8 mouse cellular contexts compared by ENCODE assay signal in the genomic region with DNA sequence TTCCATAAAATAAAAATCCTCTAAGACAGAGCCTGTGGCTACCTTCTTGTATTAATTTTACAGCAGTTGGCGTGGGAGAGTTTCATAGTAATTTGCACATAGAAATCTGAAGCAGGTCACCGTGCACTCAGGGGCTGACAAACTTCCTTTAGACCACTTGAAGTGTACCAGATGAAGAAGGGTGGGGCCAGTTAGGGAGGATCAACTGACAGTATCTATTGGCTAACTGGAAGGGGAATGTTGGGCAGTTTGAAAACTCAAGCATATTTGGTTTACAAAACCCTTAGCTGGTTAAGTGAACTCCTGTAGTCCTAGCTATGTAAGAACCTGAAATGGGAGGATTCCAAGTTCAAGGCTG. TPM values are rescaled to one million over a fixed set of nuclear protein-coding genes. Genes with fewer than 3 reads are reported as not detected.
DNase-seq lines count a peak whose midpoint lies in the region; ATAC-seq and TF ChIP-seq lines count a peak whose summit lies in the region.

No protein-coding gene starts in this region.

- WGBS in hindbrain, postnatal 0 days = 64% methylated on average over 2 of the region's 2 CpGs
- 78% methylated on average over 2 of the region's 2 CpGs for WGBS in midbrain, embryonic 10.5 days

- intact Hi-C loops in left cerebral cortex, adult 2 months (cut with DNase I) = no loop called here
- intact Hi-C loops in left cerebral cortex, postnatal 4 days (cut with DNase I) = no loop called here

- H3K27ac ChIP-seq in left cerebral cortex, adult 2 months = peak overlapping the region; percentile 78
- peak overlapping the region; percentile 67 for H3K27ac ChIP-seq in hindbrain, postnatal 0 days
- H3K27ac ChIP-seq in midbrain, embryonic 10.5 days (replicated peaks) = peak overlapping the region; percentile 90

- peak; percentile 28; the same call in 1 of the 2 replicates for ATAC-seq in hindbrain, postnatal 0 days

- peak overlapping the region; percentile 78 for H3K9ac ChIP-seq in hindbrain, postnatal 0 days (replicated peaks; ENCODE audit: low read length)

- DNase-seq in left cerebral cortex, adult 2 months (ENCODE audit: extremely low spot score in 1 of 2, low spot score in 2 of 2) = no peak
- DNase-seq in left cerebral cortex, postnatal 4 days = no peak
- peak; percentile 49 for DNase-seq in c-Kit-positive CD71-positive TER-119-positive erythroid progenitor cells, embryonic 14.5 days (ENCODE audit: low spot score)
- DNase-seq in hindbrain, postnatal 0 days (ENCODE audit: low spot score) = no peak
- no peak for DNase-seq in midbrain, embryonic 10.5 days (ENCODE audit: low spot score)
- DNase-seq in adrenal gland, postnatal 4 days (ENCODE audit: low spot score in 2 of 2) = no peak
- no peak for DNase-seq in embryo, embryonic 11 days
- DNase-seq in T-cell, adult 2 months (ENCODE audit: low spot score) = no peak

- 0 out of 2 replicates have a peak, but pooled peaks cover 3% of the 10 kb centered on the region for H3K4me1 ChIP-seq in hindbrain, postnatal 0 days (ENCODE audit: insufficient read depth, low read length)
- H3K4me1 ChIP-seq in midbrain, embryonic 10.5 days = peaks cover 23% of the 10 kb centered on the region

- peak overlapping the region; percentile 93 for H3K4me2 ChIP-seq in hindbrain, postnatal 0 days (ENCODE audit: low read depth, low read length)

- no peak for TF ChIP-seq CTCF in left cerebral cortex, adult 2 months (IDR thresholded peaks at IDR 0.05)
- no peak for TF ChIP-seq CTCF in hindbrain, postnatal 0 days (IDR thresholded peaks at IDR 0.05; ENCODE audit: low read depth)

- H3K36me3 ChIP-seq in hindbrain, postnatal 0 days (ENCODE audit: insufficient read depth, low read length) = 0 out of 2 replicates have a peak, but pooled peaks cover 4% of the 10 kb centered on the region
- H3K36me3 ChIP-seq in midbrain, embryonic 10.5 days = peaks cover 27% of the 10 kb centered on the region

- H3K4me3 ChIP-seq in left cerebral cortex, adult 2 months = peak overlapping the region; percentile 65
- H3K4me3 ChIP-seq in hindbrain, postnatal 0 days (ENCODE audit: low read length) = peak overlapping the region; percentile 88
- peak overlapping the region; percentile 73 for H3K4me3 ChIP-seq in midbrain, embryonic 10.5 days

- H3K27me3 ChIP-seq in hindbrain, postnatal 0 days (ENCODE audit: insufficient read depth, low read length) = no peaks in the 10 kb centered on the region
- H3K27me3 ChIP-seq in midbrain, embryonic 10.5 days (ENCODE audit: low read depth, poor library complexity, severe bottlenecking) = no peaks in the 10 kb centered on the region

- no peaks in the 10 kb centered on the region for H3K9me3 ChIP-seq in hindbrain, postnatal 0 days (ENCODE audit: low read length)
- no peaks in the 10 kb centered on the region for H3K9me3 ChIP-seq in midbrain, embryonic 10.5 days (replicated peaks)

RNA-seq across cellular contexts. Expression of gene Umps, which starts 0.4 kb away (rescaled TPM):
- total RNA-seq in left cerebral cortex, adult 2 months (2021) = 10 to 100 TPM; 14.4 to 15.0 TPM
- total RNA-seq in left cerebral cortex, postnatal 4 days (2021) = 10 to 100 TPM; 20.4 to 23.2 TPM
- 16.7 and 23.6 TPM in 2 replicates for total RNA-seq in hindbrain, postnatal 0 days (2014; rRNA removed)
- 23.0 and 23.7 TPM in 2 replicates for polyA plus RNA-seq in hindbrain, postnatal 0 days (2015; fragmentation: Nextera tagmentation; extraction: Ambion mirVana)
- polyA plus RNA-seq in midbrain, embryonic 10.5 days (2016; fragmentation: Nextera tagmentation; extraction: Ambion mirVana) = 82.5 and 95.8 TPM in 2 replicates
- 10 to 100 TPM; 42.2 to 45.0 TPM for total RNA-seq in adrenal gland, postnatal 4 days (2021)
